Mouse (Mus musculus): ENCODE measurements around the gene Msx1.

- TF ChIP-seq CTCF (IDR thresholded peaks at IDR 0.05; ENCODE audit: borderline replicate concordance, control insufficient read depth, extremely low read depth, insufficient read depth, low read length, poor library complexity) (no peak), POLR2A (IDR thresholded peaks at IDR 0.05; ENCODE audit: control insufficient read depth, extremely low read depth, insufficient read depth, low read length, poor library complexity) (no peak)
These were observed 11.3 kb upstream of the Msx1 start for GRCm38 (mm10) chr5:37835590-37836266.

Data from thymus, adult 2 months (tissue).